Mouse (Mus musculus) adrenal gland, adult (tissue): ENCODE measurements around the gene Lmtk3.

Experiments used
- DNase-seq, 2 experiments: peaks; one replicate each; pipeline ENCODE4 v3.0.0; 2022 to 2023; ENCODE audit warnings: low spot score in 1 of 2; ENCODE audit not compliant: inconsistent age in 2 of 2

Lmtk3 gene

GRCm38 (mm10) chr7:45783511-45784091 is at the start of gene Lmtk3:
Lmtk3 (plus strand) TSS chr7:45783738.
- DNase-seq: peak; percentile 65 to 87

- DNase-seq: peak; percentile 82 to 94
These were observed 44.3 kb upstream of the Lmtk3 start for GRCm38 (mm10) chr7:45739162-45739763.

DNA sequence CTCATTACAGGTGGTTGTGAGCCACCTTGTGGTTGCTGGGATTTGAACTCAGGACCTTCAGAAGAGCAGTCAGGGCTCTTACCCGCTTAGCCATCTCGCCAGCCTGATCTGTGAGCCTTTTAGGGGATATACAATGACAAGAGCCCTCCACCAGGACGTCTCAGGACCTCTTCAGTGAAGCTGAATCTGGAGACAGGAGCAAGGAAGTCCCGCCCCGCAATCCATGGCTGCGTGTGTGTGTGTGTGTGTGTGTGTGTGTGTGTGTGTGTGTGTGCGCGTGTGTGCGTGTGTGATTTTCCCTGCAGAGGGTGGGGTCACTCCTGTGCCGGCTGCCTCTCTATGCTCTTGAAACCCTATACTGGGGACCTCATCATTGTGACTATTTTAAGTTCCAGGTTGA is 43.7 kb upstream of the Lmtk3 start:
- DNase-seq: no peak

DNA sequence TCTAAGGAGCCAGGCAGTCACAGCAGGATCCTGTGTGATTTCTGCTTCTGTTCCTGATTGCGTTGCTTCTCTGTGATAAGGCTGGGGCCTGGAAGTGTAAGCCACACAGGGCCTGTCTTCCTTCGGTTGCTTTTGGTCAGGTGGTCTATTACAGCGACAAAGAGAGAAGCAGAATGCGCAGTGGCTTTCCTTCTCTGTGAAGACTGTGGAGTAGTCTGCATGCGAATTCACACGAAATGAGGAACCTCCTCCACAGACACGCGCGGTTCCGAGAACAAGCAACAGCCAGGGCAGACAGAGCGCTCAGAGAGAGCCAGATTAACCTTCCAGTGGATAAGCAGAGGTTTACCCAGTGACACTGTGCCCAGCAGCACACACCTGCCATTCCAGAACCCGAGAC is 42.2 kb upstream of the Lmtk3 start:
- no peak for DNase-seq

DNA sequence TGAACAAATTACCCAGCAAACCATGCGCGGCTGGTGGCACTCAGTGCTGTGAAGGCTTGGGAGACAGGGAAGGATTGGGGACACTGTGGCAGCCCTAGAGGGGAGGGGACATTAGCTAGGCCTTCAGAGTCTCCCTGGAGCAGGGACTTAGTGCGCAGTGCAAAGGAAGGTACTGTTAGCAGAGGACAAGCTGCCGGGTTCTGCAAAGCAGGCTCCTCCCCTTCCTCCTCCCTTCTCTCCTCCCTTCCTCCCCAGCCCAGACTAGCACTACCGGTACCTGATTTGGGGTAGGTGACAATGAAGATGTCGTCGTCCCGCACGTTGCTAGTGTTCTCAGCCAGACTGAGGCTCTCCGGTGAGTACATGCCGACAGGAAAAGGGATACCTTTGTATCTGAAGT is 41.8 kb upstream of the Lmtk3 start:
- DNase-seq: no peak

GRCm38 (mm10) chr7:45742338-45742737 is 41.2 kb upstream of the Lmtk3 start:
- peak; percentile 69 to 72 for DNase-seq

- peak; percentile 67 to 90 for DNase-seq
These were observed 39.2 kb upstream of the Lmtk3 start for GRCm38 (mm10) chr7:45744387-45744786.

GRCm38 (mm10) chr7:45746518-45746917 is 37.0 kb upstream of the Lmtk3 start:
- DNase-seq: no peak

GRCm38 (mm10) chr7:45747450-45747849 is 36.1 kb upstream of the Lmtk3 start:
- no peak for DNase-seq

DNA sequence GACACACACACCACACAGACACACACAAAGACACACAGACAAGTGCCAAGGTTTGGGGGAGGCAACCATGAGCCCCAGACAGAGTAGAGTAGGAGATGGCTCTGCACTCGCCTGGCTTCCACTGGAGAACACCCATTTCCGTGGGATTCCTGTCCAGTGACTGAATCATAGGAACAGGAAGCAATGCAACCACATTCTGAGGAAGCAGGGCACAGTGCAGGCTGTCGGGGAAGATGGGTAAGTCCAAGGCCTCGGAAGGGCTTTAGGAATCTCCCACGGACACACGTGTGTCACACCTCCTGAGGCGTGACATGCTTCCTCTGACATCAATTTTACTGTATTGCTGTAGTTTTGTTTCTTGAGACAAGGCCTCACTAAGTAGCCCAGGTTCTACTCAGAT is 35.4 kb upstream of the Lmtk3 start:
- peak in 1 of 2 experiments; percentile 57 for DNase-seq

GRCm38 (mm10) chr7:45749401-45749800 is 34.1 kb upstream of the Lmtk3 start:
- DNase-seq: no peak

DNA sequence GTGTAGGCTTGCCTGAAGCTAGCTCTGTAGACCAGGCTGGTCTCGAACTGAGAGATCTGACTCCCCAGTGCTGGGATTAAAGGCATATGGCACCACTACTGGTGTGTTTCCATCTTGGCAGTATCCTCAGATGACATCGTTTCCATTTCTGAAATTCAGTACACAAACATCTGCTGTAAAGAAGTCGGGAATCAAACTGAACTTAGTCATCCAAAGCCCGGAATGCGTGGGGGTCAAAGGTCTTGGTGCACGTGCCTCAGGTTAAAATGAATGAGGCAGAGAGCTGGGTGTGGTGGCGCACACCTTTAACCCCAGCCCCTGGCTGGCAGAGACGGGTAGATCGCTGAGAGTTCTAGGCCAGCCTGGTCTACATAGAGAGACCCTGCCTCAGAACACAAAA is 33.4 kb upstream of the Lmtk3 start:
- no peak for DNase-seq

DNA sequence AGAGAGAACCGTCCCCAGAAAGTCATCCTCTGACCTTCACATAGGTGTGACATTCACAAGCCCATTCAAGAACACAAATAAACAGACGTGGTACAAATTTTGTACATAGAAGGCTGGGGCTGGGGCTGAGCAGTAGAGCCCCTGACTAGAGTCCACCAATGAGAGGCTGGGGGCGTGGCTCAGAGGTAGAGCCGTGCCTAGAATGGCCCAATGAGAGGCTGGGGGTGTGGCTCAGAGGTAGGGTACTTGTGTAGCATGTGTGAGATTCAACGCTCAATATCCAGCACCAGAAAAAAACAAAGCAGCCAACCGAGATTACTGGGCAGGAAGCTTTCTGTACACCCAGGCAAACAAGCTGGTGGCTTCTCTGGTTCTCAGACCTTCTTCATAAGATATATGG is 27.8 kb upstream of the Lmtk3 start:
- DNase-seq: no peak

DNA sequence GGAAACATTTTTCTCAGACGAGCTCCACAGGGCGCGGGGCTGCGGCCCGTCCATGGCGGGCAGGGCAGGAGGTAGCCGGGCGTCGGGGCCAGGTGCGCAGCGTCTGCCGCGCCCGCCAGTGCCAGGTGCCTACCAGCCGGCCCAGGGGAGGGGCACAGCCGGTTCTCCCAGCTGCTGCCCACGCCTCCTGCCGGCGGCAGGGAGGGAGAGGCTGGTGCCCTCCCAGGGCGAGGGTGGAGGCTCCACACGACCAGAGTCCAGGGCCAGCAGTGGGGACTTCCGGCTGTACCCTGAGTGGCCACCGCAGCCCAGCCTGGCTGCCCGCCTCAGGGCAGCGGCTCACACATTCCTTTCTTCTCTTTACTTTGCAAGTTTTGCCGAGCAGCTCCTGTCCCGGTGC is 24.1 kb upstream of the Lmtk3 start:
- DNase-seq: no peak

DNA sequence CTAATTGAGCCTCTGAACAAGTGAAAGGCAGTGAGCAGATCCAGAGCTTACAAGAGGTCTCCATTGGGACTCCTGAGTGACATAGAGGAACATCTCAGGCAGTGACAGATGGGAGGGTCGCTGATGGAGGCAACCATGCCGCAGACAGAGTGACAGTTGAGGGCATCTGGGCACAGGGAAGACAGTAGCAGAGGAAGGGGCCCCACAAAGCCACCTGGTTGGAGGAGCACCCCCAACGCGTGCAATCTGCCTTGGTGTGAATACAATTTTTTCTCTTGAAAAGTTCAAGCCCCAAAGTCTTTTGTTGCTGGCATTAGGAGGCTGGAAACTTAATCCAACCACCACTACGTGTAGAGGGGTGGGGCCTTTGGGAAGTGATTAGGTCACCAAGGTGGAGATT is 23.4 kb upstream of the Lmtk3 start:
- DNase-seq: no peak

GRCm38 (mm10) chr7:45765995-45766394 is 17.5 kb upstream of the Lmtk3 start:
- no peak for DNase-seq

- DNase-seq: no peak
These were observed 16.8 kb upstream of the Lmtk3 start for GRCm38 (mm10) chr7:45766764-45767163.

DNA sequence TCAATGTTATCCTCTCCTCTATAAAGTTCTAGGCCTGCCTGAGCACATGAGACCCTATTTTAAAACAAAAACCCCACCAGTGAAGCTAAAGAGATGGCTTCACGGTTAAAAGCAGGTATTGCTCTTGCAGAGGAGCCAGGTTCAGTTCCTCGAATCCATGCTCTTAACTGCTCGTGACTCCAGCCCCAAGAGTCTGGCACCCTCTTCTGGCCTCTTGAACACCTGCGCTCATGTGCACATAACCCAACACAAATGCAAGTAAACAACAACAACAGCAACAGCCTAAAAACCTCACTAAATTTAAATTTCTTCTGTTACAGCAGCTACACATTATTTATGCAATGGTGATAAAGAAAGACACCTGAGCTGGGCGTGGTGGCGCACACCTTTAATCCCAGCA is 16.0 kb upstream of the Lmtk3 start:
- no peak for DNase-seq

DNA sequence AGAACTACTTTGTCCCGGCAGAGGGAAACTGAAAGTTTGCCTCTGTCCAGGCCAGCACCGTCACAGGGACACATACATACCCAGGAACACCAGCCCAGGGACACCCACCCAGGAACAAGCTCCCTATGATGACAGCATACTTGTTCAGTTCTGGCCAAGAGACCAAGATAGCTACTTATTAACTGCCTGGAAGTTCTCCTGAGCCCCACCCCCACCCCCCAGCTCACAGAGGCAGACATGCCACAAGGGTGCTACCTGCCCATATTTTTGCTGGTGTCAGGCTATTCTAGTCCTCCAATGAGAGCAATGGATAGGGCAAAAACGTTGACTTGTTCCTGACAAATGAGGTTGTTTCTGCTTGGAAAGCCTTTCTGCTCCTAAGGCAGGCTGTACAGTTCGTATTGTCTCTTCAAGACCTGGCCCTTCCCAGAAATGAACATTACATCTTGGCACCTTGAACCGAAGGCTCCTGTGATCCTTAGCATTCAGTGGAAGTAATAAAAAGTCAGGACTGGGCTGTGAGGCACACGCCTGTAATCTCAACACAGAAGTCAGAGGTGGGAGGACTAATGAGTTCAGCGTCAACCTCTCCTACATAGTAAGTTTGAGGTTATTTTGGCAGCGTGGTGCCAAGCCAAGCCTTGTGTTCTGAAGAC is 13.0 kb upstream of the Lmtk3 start:
- DNase-seq: no peak

DNA sequence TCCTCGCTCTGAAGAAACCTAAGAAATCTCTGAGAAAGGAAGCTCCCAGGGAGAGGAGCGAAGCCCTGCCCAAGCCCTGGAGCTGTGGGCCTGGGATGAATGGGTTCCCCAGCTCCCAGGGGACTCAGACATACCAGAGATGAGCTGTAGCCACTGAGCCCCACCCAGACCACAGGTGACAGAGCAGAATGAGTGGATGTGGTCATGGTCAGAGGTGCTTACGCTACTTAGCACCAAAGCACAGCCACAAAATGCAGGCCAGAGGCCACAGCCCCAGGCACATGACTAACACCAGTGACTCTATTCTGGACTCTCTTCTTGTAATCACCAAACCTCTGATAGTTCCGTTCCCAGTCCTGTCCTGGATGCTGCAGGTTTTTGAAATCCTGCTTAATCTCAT is 12.4 kb upstream of the Lmtk3 start:
- no peak for DNase-seq

DNA sequence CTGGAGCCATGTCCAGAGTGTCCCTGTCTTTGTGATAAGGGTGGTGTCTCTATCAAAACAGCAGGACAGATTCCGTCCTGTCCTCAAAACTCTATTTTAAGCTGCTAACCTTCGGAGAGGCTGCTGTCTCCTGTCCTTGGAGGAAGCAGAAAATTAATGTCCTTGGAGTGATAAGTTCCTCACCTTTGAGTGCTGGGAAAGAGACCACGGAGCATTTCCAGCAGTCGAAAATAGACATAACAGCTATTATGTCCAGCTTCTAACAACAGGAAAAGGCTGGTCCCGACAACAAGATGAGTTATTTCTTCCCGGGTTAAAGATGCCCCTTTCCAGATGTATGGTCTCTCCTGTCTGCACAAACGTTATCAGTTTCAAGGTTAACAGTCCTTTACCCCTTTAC is 8.3 kb upstream of the Lmtk3 start:
- DNase-seq: peak in 1 of 2 experiments; percentile 46

DNA sequence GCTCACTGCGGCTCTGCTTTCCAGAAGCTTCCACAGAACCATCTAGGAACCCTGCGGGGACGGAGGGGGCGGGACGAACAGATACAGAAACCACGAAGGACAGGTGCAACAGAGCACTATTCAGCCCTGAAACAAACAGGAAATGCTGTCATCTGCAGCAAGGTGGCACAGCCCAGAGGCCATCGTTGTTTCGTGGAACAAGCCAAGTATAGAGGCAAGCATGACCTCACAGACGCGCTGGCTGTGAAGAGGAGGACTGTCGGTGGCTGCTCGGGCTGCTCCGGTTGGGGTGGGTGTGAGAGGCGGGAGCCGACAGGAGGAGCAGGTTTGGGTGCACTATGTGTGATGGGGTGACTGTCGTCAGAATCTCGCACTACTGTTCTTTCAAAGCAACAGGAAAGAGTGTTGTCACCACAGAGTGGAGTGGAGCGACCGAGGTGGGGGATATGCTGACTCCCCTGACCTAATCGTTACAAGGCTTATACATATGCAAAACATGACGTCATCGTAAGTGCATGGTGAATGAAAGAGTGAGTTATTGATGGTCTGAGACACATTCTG is 4.4 kb upstream of the Lmtk3 start:
- peak in 1 of 2 experiments; percentile 24 for DNase-seq
